Mouse (Mus musculus) thymus, adult 2 months (tissue): ENCODE measurements around the gene Htra1. TPM values are rescaled to one million over a fixed set of nuclear protein-coding genes. Genes with fewer than 3 reads are reported as not detected.

Source experiments
- DNase-seq: peaks from one replicate; pipeline ENCODE4 v3.0.0; 2021
- H3K27ac ChIP-seq: fragments of 200-500 bp; 2 replicates; pipeline ENCODE4 v1.5.1; 2012; ENCODE audit warnings: low read length, control low read depth; ENCODE audit not compliant: control insufficient read depth, insufficient read depth
- H3K27me3 ChIP-seq: fragments of 200-500 bp; 2 replicates; pipeline ENCODE4 v1.6.1; 2012; ENCODE audit warnings: mild to moderate bottlenecking, low read length, moderate library complexity, mixed read lengths; ENCODE audit not compliant: control insufficient read depth, insufficient read depth
- H3K36me3 ChIP-seq: fragments of 200-500 bp; 2 replicates; pipeline ENCODE4 v1.6.1; 2012; ENCODE audit warnings: mild to moderate bottlenecking, low read length, moderate library complexity; ENCODE audit not compliant: control insufficient read depth, insufficient read depth
- H3K4me1 ChIP-seq: fragments of 200-500 bp; replicated peaks from 2 replicates; pipeline ENCODE4 v1.6.1; 2012; ENCODE audit warnings: low read length; ENCODE audit not compliant: control insufficient read depth, insufficient read depth
- H3K4me3 ChIP-seq: fragments of 200-500 bp; 2 replicates; pipeline ENCODE4 v1.5.1; 2012; ENCODE audit warnings: mild to moderate bottlenecking, low read length, control low read depth, moderate library complexity; ENCODE audit not compliant: control insufficient read depth, insufficient read depth
- CTCF ChIP-seq: fragments of 200-500 bp; IDR thresholded peaks from 2 replicates; pipeline ENCODE4 v1.5.1; 2012; ENCODE audit warnings: mild to moderate bottlenecking, control low read depth, low read length, moderate library complexity, borderline replicate concordance; ENCODE audit not compliant: control insufficient read depth, poor library complexity, insufficient read depth; ENCODE audit errors: extremely low read depth
- POLR2A ChIP-seq: fragments of 200-500 bp; IDR thresholded peaks from 2 replicates; pipeline ENCODE4 v1.6.1; 2012; ENCODE audit warnings: mild to moderate bottlenecking, low read length, control low read depth, moderate library complexity; ENCODE audit not compliant: control insufficient read depth, poor library complexity, insufficient read depth; ENCODE audit errors: extremely low read depth
- WGBS: fragments of 180-500 bp; shearing (Covaris S2); methylation state at CpG from one replicate; pipeline ENCODE4 v1.1.7; 2018; 5-methylcytosine and 5-hydroxymethylcytosine counted together
- polyA plus RNA-seq: library from polyadenylated mRNA; depleted of rRNA; stranded (reverse); fragments of >200 nt; gene quantifications from 2 replicates; pipeline ENCODE4 v1.2.3, GENCODE M21; 2012

Htra1 gene
- polyA plus RNA-seq, 1 experiment = 35.8 TPM

- Histone ChIP-seq H3K4me3 (no peak overlapping the region), H3K36me3 (no peaks in the 10 kb centered on the region), H3K27me3 (no peaks in the 10 kb centered on the region), H3K4me1 (no peaks in the 10 kb centered on the region), H3K27ac (no peak overlapping the region)
- 54% methylated on average over 8 of the region's 8 CpGs for WGBS
- no peak for DNase-seq
- TF ChIP-seq POLR2A (no peak), CTCF (no peak)
Measured at GRCm38 (mm10) chr7:130949331-130949751, 13.4 kb downstream of the Htra1 start.

- no peak for TF ChIP-seq CTCF
- TF ChIP-seq POLR2A = no peak
- Histone ChIP-seq H3K27ac (no peak overlapping the region), H3K4me3 (no peak overlapping the region), H3K36me3 (no peaks in the 10 kb centered on the region), H3K27me3 (no peaks in the 10 kb centered on the region), H3K4me1 (no peaks in the 10 kb centered on the region)
- DNase-seq = no peak
- 90% methylated on average over 7 of the region's 7 CpGs for WGBS
Measured at GRCm38 (mm10) chr7:130950482-130950881, 14.6 kb downstream of the Htra1 start.

- Histone ChIP-seq H3K27ac (no peak overlapping the region), H3K4me3 (no peak overlapping the region), H3K36me3 (no peaks in the 10 kb centered on the region), H3K27me3 (no peaks in the 10 kb centered on the region), H3K4me1 (no peaks in the 10 kb centered on the region)
- WGBS = 96% methylated on average over 5 of the region's 5 CpGs
- TF ChIP-seq POLR2A (no peak), CTCF (no peak)
- no peak for DNase-seq
Measured at GRCm38 (mm10) chr7:130951004-130951403, 15.1 kb downstream of the Htra1 start.

- TF ChIP-seq POLR2A = no peak
- no peak for TF ChIP-seq CTCF
- no peaks in the 10 kb centered on the region for H3K4me1 ChIP-seq
- H3K36me3 ChIP-seq = no peaks in the 10 kb centered on the region
- H3K4me3 ChIP-seq = no peak overlapping the region
- H3K27me3 ChIP-seq = no peaks in the 10 kb centered on the region
- DNase-seq = no peak
- H3K27ac ChIP-seq = no peak overlapping the region
- 91% methylated on average over 10 of the region's 10 CpGs for WGBS
Measured at GRCm38 (mm10) chr7:130953376-130953775, 17.5 kb downstream of the Htra1 start.

- 92% methylated on average over 10 of the region's 10 CpGs for WGBS
- H3K27ac ChIP-seq = no peak overlapping the region
- no peak for DNase-seq
- no peak overlapping the region for H3K4me3 ChIP-seq
- H3K4me1 ChIP-seq = no peaks in the 10 kb centered on the region
- TF ChIP-seq POLR2A (no peak), CTCF (no peak)
- no peaks in the 10 kb centered on the region for H3K27me3 ChIP-seq
- no peaks in the 10 kb centered on the region for H3K36me3 ChIP-seq
Measured at GRCm38 (mm10) chr7:130954177-130954601, 18.3 kb downstream of the Htra1 start.

- no peak for DNase-seq
- Histone ChIP-seq H3K4me1 (no peaks in the 10 kb centered on the region), H3K27ac (no peak overlapping the region), H3K36me3 (no peaks in the 10 kb centered on the region), H3K4me3 (no peak overlapping the region), H3K27me3 (no peaks in the 10 kb centered on the region)
- TF ChIP-seq CTCF (no peak), POLR2A (no peak)
- WGBS = 95% methylated on average over 7 of the region's 7 CpGs
Measured at GRCm38 (mm10) chr7:130958551-130958950, 22.6 kb downstream of the Htra1 start.

- H3K36me3 ChIP-seq = no peaks in the 10 kb centered on the region
- TF ChIP-seq POLR2A (no peak), CTCF (no peak)
- H3K4me1 ChIP-seq = no peaks in the 10 kb centered on the region
- WGBS = 43% methylated on average over 7 of the region's 7 CpGs
- no peaks in the 10 kb centered on the region for H3K27me3 ChIP-seq
- no peak overlapping the region for H3K4me3 ChIP-seq
- H3K27ac ChIP-seq = no peak overlapping the region
- DNase-seq = no peak
Measured at GRCm38 (mm10) chr7:130959868-130960267, 24.0 kb downstream of the Htra1 start.
